Mouse (Mus musculus): ENCODE results near the gene Olfr1496. TPM values are rescaled to one million over a fixed set of nuclear protein-coding genes. Genes with fewer than 3 reads are reported as not detected.
A peak's percentile ranks its signal among the peaks of the same experiment; 100 is the strongest.
"Not testable (repeated sequence)": the region's sequence is repeated elsewhere in the genome, so short reads cannot be mapped to it uniquely, and the experiment has no call there.

Olfr1496 gene
- total RNA-seq (2017): not detected in 3 replicates

- ATAC-seq (replicated peaks; ENCODE audit: insufficient number of reproducible peaks, low FRiP score, low TSS enrichment, poor library complexity, severe bottlenecking): no peak
These were observed at the start of gene Olfr1496 for GRCm38 (mm10) chr19:13777578-13777977. Gene Olfr1496 (plus strand): TSS chr19:13777878.

- no peak for ATAC-seq (replicated peaks; ENCODE audit: insufficient number of reproducible peaks, low FRiP score, low TSS enrichment, poor library complexity, severe bottlenecking)
These were observed 38.2 kb upstream of the Olfr1496 start, which contains the start of gene Olfr1494 for GRCm38 (mm10) chr19:13739428-13739827. Gene Olfr1494 (plus strand): TSS chr19:13739728.

GRCm38 (mm10) chr19:13749366-13749765, 28.3 kb upstream of the Olfr1496 start:
- no peak for ATAC-seq (replicated peaks; ENCODE audit: insufficient number of reproducible peaks, low FRiP score, low TSS enrichment, poor library complexity, severe bottlenecking)

GRCm38 (mm10) chr19:13764306-13764705, 13.4 kb upstream of the Olfr1496 start, which contains the start of gene Olfr1495:
Gene Olfr1495 (plus strand): TSS chr19:13764606.
- no peak for ATAC-seq (replicated peaks; ENCODE audit: insufficient number of reproducible peaks, low FRiP score, low TSS enrichment, poor library complexity, severe bottlenecking)

- ATAC-seq (replicated peaks; ENCODE audit: insufficient number of reproducible peaks, low FRiP score, low TSS enrichment, poor library complexity, severe bottlenecking): 0 out of 2 replicates have a peak, but pooled peaks have one; percentile 17
These were observed 9.0 kb upstream of the Olfr1496 start for GRCm38 (mm10) chr19:13768565-13769276.

- ATAC-seq (replicated peaks; ENCODE audit: insufficient number of reproducible peaks, low FRiP score, low TSS enrichment, poor library complexity, severe bottlenecking): no peak
These were observed 20.4 kb downstream of the Olfr1496 start, which contains the start of gene Olfr1497 for GRCm38 (mm10) chr19:13798102-13798501. Gene Olfr1497 (minus strand): TSS chr19:13798202.

- not testable (repeated sequence) for ATAC-seq (replicated peaks; ENCODE audit: insufficient number of reproducible peaks, low FRiP score, low TSS enrichment, poor library complexity, severe bottlenecking)
These were observed 27.8 kb downstream of the Olfr1496 start for GRCm38 (mm10) chr19:13805486-13805885.

- ATAC-seq (replicated peaks; ENCODE audit: insufficient number of reproducible peaks, low FRiP score, low TSS enrichment, poor library complexity, severe bottlenecking): no peak
These were observed 35.1 kb downstream of the Olfr1496 start for GRCm38 (mm10) chr19:13812823-13813222.

GRCm38 (mm10) chr19:13818827-13819226, 41.1 kb downstream of the Olfr1496 start:
- ATAC-seq (replicated peaks; ENCODE audit: insufficient number of reproducible peaks, low FRiP score, low TSS enrichment, poor library complexity, severe bottlenecking): no peak

- no peak for ATAC-seq (replicated peaks; ENCODE audit: insufficient number of reproducible peaks, low FRiP score, low TSS enrichment, poor library complexity, severe bottlenecking)
These were observed 41.7 kb downstream of the Olfr1496 start, which contains the start of gene Olfr1499 for GRCm38 (mm10) chr19:13819347-13819746. Gene Olfr1499 (minus strand): TSS chr19:13819447.

- no peak for ATAC-seq (replicated peaks; ENCODE audit: insufficient number of reproducible peaks, low FRiP score, low TSS enrichment, poor library complexity, severe bottlenecking)
These were observed 43.2 kb downstream of the Olfr1496 start for GRCm38 (mm10) chr19:13820847-13821246.

GRCm38 (mm10) chr19:13828447-13828846, 50.8 kb downstream of the Olfr1496 start:
- no peak for ATAC-seq (replicated peaks; ENCODE audit: insufficient number of reproducible peaks, low FRiP score, low TSS enrichment, poor library complexity, severe bottlenecking)

- ATAC-seq (replicated peaks; ENCODE audit: insufficient number of reproducible peaks, low FRiP score, low TSS enrichment, poor library complexity, severe bottlenecking): no peak
These were observed 52.7 kb downstream of the Olfr1496 start, which contains the start of gene Olfr1500 for GRCm38 (mm10) chr19:13830388-13830787. Gene Olfr1500 (minus strand): TSS chr19:13830488.

Other genes with a start within 250 kb of the Olfr1496 start
- not detected in 3 replicates for gene Olfr1480, start 250.0 kb upstream of the Olfr1496 start, total RNA-seq (2017)
- not detected in 3 replicates for gene Olfr1484, start 194.4 kb upstream of the Olfr1496 start, total RNA-seq (2017)
- not detected in 3 replicates for gene Olfr1487, start 160.5 kb upstream of the Olfr1496 start, total RNA-seq (2017)
- not detected in 3 replicates for gene Olfr1489, start 146.3 kb upstream of the Olfr1496 start, total RNA-seq (2017)
- gene Olfr1490, start 126.8 kb upstream of the Olfr1496 start, total RNA-seq (2017): not detected in 3 replicates
- not detected in 3 replicates for gene Olfr1491, start 80.6 kb upstream of the Olfr1496 start, total RNA-seq (2017)
- gene Olfr1493-ps1, start 54.6 kb upstream of the Olfr1496 start, total RNA-seq (2017): not detected in 3 replicates
- gene Olfr1494, start 38.1 kb upstream of the Olfr1496 start, total RNA-seq (2017): not detected in 3 replicates
- gene Olfr1495, start 13.3 kb upstream of the Olfr1496 start, total RNA-seq (2017): not detected in 3 replicates
- gene Olfr1497, start 20.3 kb downstream of the Olfr1496 start, total RNA-seq (2017): not detected in 3 replicates
- gene Olfr1499, start 41.6 kb downstream of the Olfr1496 start, total RNA-seq (2017): not detected in 3 replicates
- gene Olfr1500, start 52.6 kb downstream of the Olfr1496 start, total RNA-seq (2017): not detected in 3 replicates
- not detected in 3 replicates for gene Olfr1501, start 72.8 kb downstream of the Olfr1496 start, total RNA-seq (2017)
- not detected in 3 replicates for gene Olfr1502, start 83.9 kb downstream of the Olfr1496 start, total RNA-seq (2017)
- gene Olfr1504, start 120.0 kb downstream of the Olfr1496 start, total RNA-seq (2017): not detected in 3 replicates
- gene Olfr1505, start 135.7 kb downstream of the Olfr1496 start, total RNA-seq (2017): not detected in 3 replicates